Mouse (Mus musculus): ENCODE measurements at regions not wholly inside any gene's neighbourhood (a gene's known extent, or its start where the extent isn't known, plus 50 kb on each side); places are given as distances from the start of the nearest gene placed in this dataset.
A peak's percentile ranks its signal among the peaks of the same experiment; 100 is the strongest.

GRCm38 (mm10) chr13:113536306-113536705 is 82.1 kb downstream of the Snx18 start:
- Histone ChIP-seq H3K27me3 (ENCODE audit: control insufficient read depth, insufficient read depth, low read length) (no peaks in the 10 kb centered on the region), H3K9ac (replicated peaks; ENCODE audit: low read depth, low read length) (no peak overlapping the region), H3K27ac (ENCODE audit: low read depth, low read length) (no peak overlapping the region), H3K4me2 (ENCODE audit: low read depth, low read length) (no peak overlapping the region), H3K9me3 (ENCODE audit: control insufficient read depth, low read length) (no peaks in the 10 kb centered on the region), H3K4me1 (ENCODE audit: control insufficient read depth, insufficient read depth, low read length) (no peaks in the 10 kb centered on the region), H3K36me3 (ENCODE audit: control insufficient read depth, insufficient read depth, low read length) (no peaks in the 10 kb centered on the region), H3K4me3 (ENCODE audit: low read depth, low read length) (no peak overlapping the region)
- no peak for ATAC-seq (ENCODE audit: low read depth)
- WGBS, result 86% methylated on average over 4 of the region's 4 CpGs

- 74% methylated on average over 8 of the region's 8 CpGs for WGBS
- no peak overlapping the region for H3K27ac ChIP-seq (ENCODE audit: low read depth, low read length)
These were observed 83.5 kb downstream of the Snx18 start for GRCm38 (mm10) chr13:113534664-113535455.

DNA sequence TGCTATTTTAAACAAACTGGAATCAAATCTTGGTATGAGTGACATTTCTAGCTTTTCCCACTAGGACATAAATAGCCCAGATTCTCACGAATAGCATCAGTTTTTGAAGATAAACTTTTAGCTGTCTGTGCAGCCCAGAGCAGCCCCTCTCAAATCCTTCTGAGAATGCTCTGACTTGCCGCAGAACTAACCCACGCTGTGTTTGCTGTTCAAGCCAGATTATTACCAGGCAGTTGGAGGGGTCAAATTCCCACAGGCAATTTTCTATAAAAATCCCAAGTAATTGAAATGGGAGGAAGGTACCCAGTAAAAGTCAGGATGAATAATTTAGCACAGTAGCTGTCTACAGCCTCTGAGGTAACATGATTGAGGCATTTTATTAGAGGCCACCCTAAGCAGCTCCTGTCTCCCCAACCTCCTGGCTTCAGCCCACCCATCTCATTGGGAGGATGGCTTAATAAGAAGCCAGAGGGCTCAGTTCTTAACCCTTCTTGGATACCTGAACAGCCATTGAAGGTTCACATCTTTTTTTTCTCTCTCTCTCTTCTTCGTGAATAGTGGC is 84.4 kb downstream of the Snx18 start:
- ATAC-seq (ENCODE audit: low read depth), result peak; percentile 79
- Histone ChIP-seq H3K9me3 (ENCODE audit: control insufficient read depth, low read length) (no peaks in the 10 kb centered on the region), H3K36me3 (ENCODE audit: control insufficient read depth, insufficient read depth, low read length) (no peaks in the 10 kb centered on the region), H3K9ac (replicated peaks; ENCODE audit: low read depth, low read length) (no peak overlapping the region), H3K4me1 (ENCODE audit: control insufficient read depth, insufficient read depth, low read length) (no peaks in the 10 kb centered on the region), H3K4me3 (ENCODE audit: low read depth, low read length) (no peak overlapping the region), H3K27me3 (ENCODE audit: control insufficient read depth, insufficient read depth, low read length) (no peaks in the 10 kb centered on the region), H3K4me2 (ENCODE audit: low read depth, low read length) (no peak overlapping the region), H3K27ac (ENCODE audit: low read depth, low read length) (no peak overlapping the region)
- WGBS, result 48% methylated on average over 4 of the region's 4 CpGs

More at GRCm38 (mm10) chr13:113534664-113535455, 83.5 kb downstream of the Snx18 start:
- Histone ChIP-seq H3K4me2 (ENCODE audit: low read depth, low read length) (no peak overlapping the region), H3K36me3 (ENCODE audit: control insufficient read depth, insufficient read depth, low read length) (no peaks in the 10 kb centered on the region), H3K9ac (replicated peaks; ENCODE audit: low read depth, low read length) (no peak overlapping the region), H3K9me3 (ENCODE audit: control insufficient read depth, low read length) (no peaks in the 10 kb centered on the region), H3K4me1 (ENCODE audit: control insufficient read depth, insufficient read depth, low read length) (no peaks in the 10 kb centered on the region), H3K27me3 (ENCODE audit: control insufficient read depth, insufficient read depth, low read length) (no peaks in the 10 kb centered on the region), H3K4me3 (ENCODE audit: low read depth, low read length) (no peak overlapping the region)
- ATAC-seq (ENCODE audit: low read depth), result no peak

DNA sequence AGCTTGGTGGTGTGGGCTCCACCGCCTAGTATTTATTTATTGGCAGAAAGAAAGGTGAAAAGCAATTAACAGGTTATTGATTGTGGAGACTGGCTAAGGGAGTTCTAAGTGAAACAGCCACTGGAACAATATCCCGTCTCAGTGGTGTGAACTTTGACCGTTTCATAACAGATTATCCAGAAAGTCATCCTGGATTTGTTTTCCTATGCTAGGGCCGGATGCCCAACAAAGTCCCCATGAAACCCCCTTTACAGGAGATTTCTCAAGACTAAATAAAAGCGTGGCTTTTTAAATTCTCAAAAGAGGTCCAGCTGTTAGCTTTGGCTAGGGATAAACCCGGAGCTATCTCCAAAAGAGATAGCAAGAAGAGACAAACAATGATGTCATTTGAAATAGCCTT is 91.4 kb downstream of the Snx18 start:
- no peaks in the 10 kb centered on the region for H3K9me3 ChIP-seq (ENCODE audit: control insufficient read depth, low read length)
- WGBS, result 88% methylated on average over 6 of the region's 6 CpGs
- H3K9ac ChIP-seq (replicated peaks; ENCODE audit: low read depth, low read length), result no peak overlapping the region
- H3K36me3 ChIP-seq (ENCODE audit: control insufficient read depth, insufficient read depth, low read length), result no peaks in the 10 kb centered on the region
- no peak overlapping the region for H3K27ac ChIP-seq (ENCODE audit: low read depth, low read length)
- H3K27me3 ChIP-seq (ENCODE audit: control insufficient read depth, insufficient read depth, low read length), result no peaks in the 10 kb centered on the region
- ATAC-seq (ENCODE audit: low read depth), result no peak
- H3K4me1 ChIP-seq (ENCODE audit: control insufficient read depth, insufficient read depth, low read length), result no peaks in the 10 kb centered on the region
- no peak overlapping the region for H3K4me2 ChIP-seq (ENCODE audit: low read depth, low read length)
- H3K4me3 ChIP-seq (ENCODE audit: low read depth, low read length), result no peak overlapping the region

DNA sequence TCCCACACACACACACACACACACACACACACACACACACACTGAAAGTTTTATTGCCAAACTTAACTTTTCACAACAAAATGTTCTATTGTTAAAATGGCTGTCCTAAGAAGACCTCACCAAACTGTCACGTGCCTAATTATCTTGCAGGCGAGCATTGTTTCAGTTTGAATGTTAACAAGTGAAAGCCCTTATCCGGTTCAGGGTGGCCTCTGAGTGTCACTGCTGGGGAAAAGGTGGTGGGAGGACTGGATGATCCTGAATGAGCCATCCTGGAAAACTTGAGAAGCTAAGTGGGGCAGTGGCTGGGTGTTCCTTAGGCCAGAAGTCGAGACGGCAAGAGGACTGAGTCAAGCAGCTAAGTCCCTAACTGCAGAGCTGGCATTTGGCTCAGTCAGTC is 94.9 kb downstream of the Snx18 start:
- Histone ChIP-seq H3K4me2 (ENCODE audit: low read depth, low read length) (no peak overlapping the region), H3K9me3 (ENCODE audit: control insufficient read depth, low read length) (no peaks in the 10 kb centered on the region), H3K27ac (ENCODE audit: low read depth, low read length) (no peak overlapping the region), H3K9ac (replicated peaks; ENCODE audit: low read depth, low read length) (no peak overlapping the region), H3K4me3 (ENCODE audit: low read depth, low read length) (no peak overlapping the region), H3K36me3 (ENCODE audit: control insufficient read depth, insufficient read depth, low read length) (no peaks in the 10 kb centered on the region), H3K4me1 (ENCODE audit: control insufficient read depth, insufficient read depth, low read length) (no peaks in the 10 kb centered on the region), H3K27me3 (ENCODE audit: control insufficient read depth, insufficient read depth, low read length) (no peaks in the 10 kb centered on the region)
- WGBS, result 71% methylated on average over 5 of the region's 5 CpGs
- no peak for ATAC-seq (ENCODE audit: low read depth)

- H3K36me3 ChIP-seq (ENCODE audit: control insufficient read depth, insufficient read depth, low read length), result no peaks in the 10 kb centered on the region
- H3K27me3 ChIP-seq (ENCODE audit: control insufficient read depth, insufficient read depth, low read length), result no peaks in the 10 kb centered on the region
- H3K9me3 ChIP-seq (ENCODE audit: control insufficient read depth, low read length), result no peaks in the 10 kb centered on the region
- no peak overlapping the region for H3K9ac ChIP-seq (replicated peaks; ENCODE audit: low read depth, low read length)
- no peaks in the 10 kb centered on the region for H3K4me1 ChIP-seq (ENCODE audit: control insufficient read depth, insufficient read depth, low read length)
- H3K27ac ChIP-seq (ENCODE audit: low read depth, low read length), result no peak overlapping the region
- no peak overlapping the region for H3K4me2 ChIP-seq (ENCODE audit: low read depth, low read length)
- WGBS, result 87% methylated on average over 6 of the region's 6 CpGs
- ATAC-seq (ENCODE audit: low read depth), result no peak
- no peak overlapping the region for H3K4me3 ChIP-seq (ENCODE audit: low read depth, low read length)
These were observed 100.2 kb downstream of the Snx18 start for GRCm38 (mm10) chr13:113518144-113518543.

DNA sequence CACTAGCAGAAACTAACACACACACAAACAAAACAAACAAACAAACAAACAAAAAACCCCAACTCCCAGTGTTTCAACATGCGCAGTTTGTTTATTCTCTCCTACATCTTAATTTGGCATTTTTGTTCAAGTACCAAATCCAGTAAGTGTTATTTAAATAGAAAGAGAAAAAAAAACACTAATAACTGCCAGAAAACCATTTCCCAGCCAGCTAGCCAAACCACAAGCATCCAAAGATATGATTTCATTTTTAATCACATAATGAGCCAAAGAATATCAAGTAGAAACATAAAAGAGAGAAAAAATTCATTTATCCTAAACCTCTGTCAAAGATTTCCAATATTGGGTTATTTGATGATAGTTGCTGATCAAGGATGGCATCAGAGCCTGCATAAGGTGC is 102.3 kb downstream of the Snx18 start:
- no peak overlapping the region for H3K4me3 ChIP-seq (ENCODE audit: low read depth, low read length)
- no peak for ATAC-seq (ENCODE audit: low read depth)
- no peaks in the 10 kb centered on the region for H3K27me3 ChIP-seq (ENCODE audit: control insufficient read depth, insufficient read depth, low read length)
- no peak overlapping the region for H3K27ac ChIP-seq (ENCODE audit: low read depth, low read length)
- WGBS, result 91% methylated on average over 1 of the region's 1 CpGs
- H3K9me3 ChIP-seq (ENCODE audit: control insufficient read depth, low read length), result no peaks in the 10 kb centered on the region
- no peaks in the 10 kb centered on the region for H3K4me1 ChIP-seq (ENCODE audit: control insufficient read depth, insufficient read depth, low read length)
- H3K36me3 ChIP-seq (ENCODE audit: control insufficient read depth, insufficient read depth, low read length), result no peaks in the 10 kb centered on the region
- H3K4me2 ChIP-seq (ENCODE audit: low read depth, low read length), result no peak overlapping the region
- no peak overlapping the region for H3K9ac ChIP-seq (replicated peaks; ENCODE audit: low read depth, low read length)

GRCm38 (mm10) chr13:113515162-113515600 is 103.2 kb downstream of the Snx18 start:
- no peaks in the 10 kb centered on the region for H3K4me1 ChIP-seq (ENCODE audit: control insufficient read depth, insufficient read depth, low read length)
- H3K27ac ChIP-seq (ENCODE audit: low read depth, low read length), result no peak overlapping the region
- no peak overlapping the region for H3K4me2 ChIP-seq (ENCODE audit: low read depth, low read length)
- H3K4me3 ChIP-seq (ENCODE audit: low read depth, low read length), result no peak overlapping the region
- 17% methylated on average over 7 of the region's 7 CpGs for WGBS
- ATAC-seq (ENCODE audit: low read depth), result no peak; the same call in 1 of the 2 replicates
- no peaks in the 10 kb centered on the region for H3K9me3 ChIP-seq (ENCODE audit: control insufficient read depth, low read length)
- H3K36me3 ChIP-seq (ENCODE audit: control insufficient read depth, insufficient read depth, low read length), result no peaks in the 10 kb centered on the region
- H3K27me3 ChIP-seq (ENCODE audit: control insufficient read depth, insufficient read depth, low read length), result no peaks in the 10 kb centered on the region
- H3K9ac ChIP-seq (replicated peaks; ENCODE audit: low read depth, low read length), result no peak overlapping the region

DNA sequence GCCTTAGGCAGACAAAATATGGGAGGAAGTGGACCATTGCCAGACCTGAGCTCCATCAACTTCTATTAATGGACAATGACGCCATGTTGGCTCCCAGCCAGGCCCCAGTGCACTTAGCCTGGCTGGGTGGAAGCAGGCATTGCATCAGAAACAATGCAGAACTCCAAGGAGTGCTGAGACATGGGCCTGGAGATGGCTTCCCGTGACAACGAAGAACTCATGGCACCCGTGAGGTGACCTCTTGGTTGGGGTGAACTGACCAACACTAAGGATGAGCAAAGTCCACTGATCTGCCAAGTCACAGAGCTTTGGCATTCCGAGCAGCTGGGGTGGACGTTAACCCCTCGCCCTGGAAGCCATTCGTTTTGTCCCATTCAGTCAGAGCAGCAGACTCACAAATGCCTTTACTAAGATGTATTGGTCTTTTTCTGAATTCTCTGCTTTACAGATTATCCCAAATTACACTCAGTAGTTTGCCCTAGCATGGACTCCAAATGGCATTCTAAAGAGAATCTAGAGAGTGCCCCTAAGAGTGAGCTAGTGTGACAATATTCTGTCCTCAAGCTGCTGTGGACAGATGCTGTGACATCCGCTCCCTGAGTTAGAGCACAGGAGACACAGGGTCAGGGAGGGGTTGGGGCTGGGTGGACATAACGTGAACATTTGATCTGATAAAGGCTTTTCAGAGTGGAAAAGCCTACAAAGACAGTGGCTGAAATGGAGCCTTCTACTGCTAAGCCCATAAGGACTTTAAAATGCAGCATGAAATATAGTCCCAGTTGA is 108.8 kb downstream of the Snx18 start:
- H3K9ac ChIP-seq (replicated peaks; ENCODE audit: low read depth, low read length), result no peak overlapping the region
- no peaks in the 10 kb centered on the region for H3K27me3 ChIP-seq (ENCODE audit: control insufficient read depth, insufficient read depth, low read length)
- H3K4me1 ChIP-seq (ENCODE audit: control insufficient read depth, insufficient read depth, low read length), result peaks cover 5% of the 10 kb centered on the region; the same call in 1 of the 2 replicates
- H3K9me3 ChIP-seq (ENCODE audit: control insufficient read depth, low read length), result no peaks in the 10 kb centered on the region
- H3K4me2 ChIP-seq (ENCODE audit: low read depth, low read length), result peak overlapping the region; percentile 8; the same call in 1 of the 2 replicates
- 49% methylated on average over 10 of the region's 10 CpGs for WGBS
- ATAC-seq (ENCODE audit: low read depth), result peak; percentile 74; the same call in 1 of the 2 replicates
- H3K4me3 ChIP-seq (ENCODE audit: low read depth, low read length), result no peak overlapping the region
- peak overlapping the region; percentile 28; the same call in 1 of the 2 replicates for H3K27ac ChIP-seq (ENCODE audit: low read depth, low read length)
- H3K36me3 ChIP-seq (ENCODE audit: control insufficient read depth, insufficient read depth, low read length), result no peaks in the 10 kb centered on the region

Measured in neural tube, embryonic 14.5 days (tissue).